Mouse (Mus musculus) embryonic facial prominence, embryonic 15.5 days (tissue): Measurements from ENCODE around the gene F5. TPM values are rescaled to one million over a fixed set of nuclear protein-coding genes. Genes with fewer than 3 reads are reported as not detected.

Source experiments
- ATAC-seq: fragments of 200-750 bp; cut with Nextera tagmentation; 2 replicates; pipeline ENCODE4 v1.8.0; 2017; ENCODE audit warnings: low read depth, moderate TSS enrichment; ENCODE audit not compliant: insufficient number of reproducible peaks, low FRiP score, low TSS enrichment
- H3K27ac ChIP-seq: fragments of 300-500 bp; sonication (generic); replicated peaks from 2 replicates; pipeline ENCODE4 v1.5.1; 2015; ENCODE audit warnings: mild to moderate bottlenecking, inconsistent platforms
- H3K27me3 ChIP-seq: fragments of 300-500 bp; sonication (generic); 2 replicates; pipeline ENCODE4 v1.6.1; 2015; ENCODE audit warnings: inconsistent platforms
- H3K36me3 ChIP-seq: fragments of 300-500 bp; sonication (generic); 2 replicates; pipeline ENCODE4 v1.6.1; 2015; ENCODE audit warnings: mild to moderate bottlenecking, inconsistent platforms
- H3K4me1 ChIP-seq: fragments of 300-500 bp; sonication (generic); 2 replicates; pipeline ENCODE4 v1.6.1; 2015; ENCODE audit warnings: inconsistent platforms
- H3K4me2 ChIP-seq: fragments of 300-500 bp; sonication (generic); replicated peaks from 2 replicates; pipeline ENCODE4 v1.6.1; 2015; ENCODE audit warnings: mild to moderate bottlenecking, inconsistent platforms
- H3K4me3 ChIP-seq: fragments of 300-500 bp; sonication (generic); replicated peaks from 2 replicates; pipeline ENCODE4 v1.5.1; 2015; ENCODE audit warnings: mild to moderate bottlenecking, inconsistent platforms
- H3K9ac ChIP-seq: fragments of 300-500 bp; sonication (generic); 2 replicates; pipeline ENCODE4 v1.6.1; 2015; ENCODE audit warnings: inconsistent platforms
- H3K9me3 ChIP-seq: fragments of 300-500 bp; sonication (generic); replicated peaks from 2 replicates; pipeline ENCODE4 v1.6.1; 2016; ENCODE audit warnings: inconsistent platforms
- WGBS: fragments of 180-500 bp; shearing (Covaris S2); methylation state at CpG from one replicate; pipeline ENCODE4 v1.1.7; 2015; 5-methylcytosine and 5-hydroxymethylcytosine counted together
- polyA plus RNA-seq: library from polyadenylated mRNA; unstranded; fragments of >200 nt; fragmentation: Nextera tagmentation; extraction: Ambion mirVana; gene quantifications from 2 replicates; pipeline ENCODE4 v1.2.1, GENCODE M21; 2015

Gene F5
- polyA plus RNA-seq, 1 experiment from 2014 or later: 0.11 TPM

DNA sequence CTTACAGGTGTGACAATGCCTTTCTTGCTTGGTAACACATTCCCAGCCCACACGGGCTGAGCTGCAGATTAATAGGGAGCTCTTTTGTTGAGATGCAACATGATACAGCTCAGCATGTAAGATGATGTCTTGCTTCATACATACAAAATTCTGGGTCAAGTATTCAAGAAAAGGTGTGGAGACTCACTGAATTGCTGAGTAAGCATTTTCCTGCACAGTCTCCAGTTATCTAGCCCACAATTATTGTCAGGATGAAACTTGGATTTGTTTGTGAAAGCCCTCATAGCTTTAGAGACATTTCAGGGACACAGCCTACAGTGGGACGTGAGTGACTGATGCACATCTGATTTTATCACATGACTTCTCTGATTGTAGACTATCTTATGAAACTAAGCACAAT is 89.9 kb downstream of the F5 start:
- Histone ChIP-seq H3K4me1 (no peaks in the 10 kb centered on the region), H3K36me3 (no peaks in the 10 kb centered on the region), H3K9me3 (no peaks in the 10 kb centered on the region), H3K4me2 (no peak overlapping the region), H3K27me3 (no peaks in the 10 kb centered on the region), H3K27ac (no peak overlapping the region), H3K9ac (no peak overlapping the region), H3K4me3 (no peak overlapping the region)
- WGBS: 65% methylated on average over 2 of the region's 2 CpGs
- ATAC-seq: no peak

DNA sequence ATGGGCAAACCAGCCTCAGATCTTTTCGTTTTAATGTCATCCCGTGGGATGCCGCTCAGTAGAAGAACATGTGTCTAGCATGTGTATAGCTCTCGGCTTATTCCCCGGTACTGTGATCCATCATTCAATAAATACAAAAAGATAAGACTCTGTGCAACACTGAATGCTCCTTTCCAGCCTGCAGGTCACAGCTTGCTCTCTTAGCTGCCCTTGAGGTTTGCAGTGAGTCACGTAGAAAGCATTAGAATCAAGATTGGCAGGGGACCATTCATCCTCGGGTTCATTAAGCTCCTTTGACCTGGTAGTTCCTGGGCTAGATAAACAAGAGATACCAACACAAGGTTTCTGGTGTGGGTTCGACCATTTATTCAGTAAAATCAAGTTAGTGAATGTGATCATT is 91.2 kb downstream of the F5 start:
- no peak overlapping the region for H3K9ac ChIP-seq
- H3K4me1 ChIP-seq: no peaks in the 10 kb centered on the region; the same call in 1 of the 2 replicates
- H3K9me3 ChIP-seq: no peaks in the 10 kb centered on the region
- no peak overlapping the region for H3K4me3 ChIP-seq
- no peak overlapping the region for H3K27ac ChIP-seq
- H3K36me3 ChIP-seq: no peaks in the 10 kb centered on the region
- H3K27me3 ChIP-seq: no peaks in the 10 kb centered on the region
- 36% methylated on average over 8 of the region's 8 CpGs for WGBS
- H3K4me2 ChIP-seq: no peak overlapping the region
- no peak for ATAC-seq

DNA sequence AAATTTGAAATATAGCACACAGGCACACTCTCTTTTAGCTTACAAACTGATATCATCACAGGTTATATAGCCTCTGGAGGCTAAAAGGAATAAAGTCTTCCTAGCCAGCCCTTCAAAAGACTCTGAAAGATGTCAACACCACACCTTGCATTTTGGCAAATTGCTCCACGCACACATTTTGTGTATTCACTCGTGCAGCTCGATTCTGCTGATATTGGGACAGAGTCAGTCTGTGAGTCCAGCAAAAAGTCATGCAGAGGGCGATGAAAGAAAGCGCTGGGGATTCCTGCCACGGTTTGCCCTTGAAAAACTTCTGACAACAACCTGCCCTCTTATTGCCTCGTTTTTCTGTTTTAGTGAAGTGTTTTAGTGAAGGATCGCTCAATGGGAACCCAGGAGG is 95.8 kb downstream of the F5 start:
- Histone ChIP-seq H3K36me3 (no peaks in the 10 kb centered on the region), H3K4me3 (no peak overlapping the region), H3K9ac (no peak overlapping the region), H3K4me2 (peak overlapping the region; percentile 79; the same call in 1 of the 2 replicates), H3K4me1 (peaks cover 8% of the 10 kb centered on the region; the same call in 1 of the 2 replicates), H3K27me3 (no peaks in the 10 kb centered on the region), H3K27ac (no peak overlapping the region), H3K9me3 (no peaks in the 10 kb centered on the region)
- 50% methylated on average over 8 of the region's 8 CpGs for WGBS
- ATAC-seq: no peak

DNA sequence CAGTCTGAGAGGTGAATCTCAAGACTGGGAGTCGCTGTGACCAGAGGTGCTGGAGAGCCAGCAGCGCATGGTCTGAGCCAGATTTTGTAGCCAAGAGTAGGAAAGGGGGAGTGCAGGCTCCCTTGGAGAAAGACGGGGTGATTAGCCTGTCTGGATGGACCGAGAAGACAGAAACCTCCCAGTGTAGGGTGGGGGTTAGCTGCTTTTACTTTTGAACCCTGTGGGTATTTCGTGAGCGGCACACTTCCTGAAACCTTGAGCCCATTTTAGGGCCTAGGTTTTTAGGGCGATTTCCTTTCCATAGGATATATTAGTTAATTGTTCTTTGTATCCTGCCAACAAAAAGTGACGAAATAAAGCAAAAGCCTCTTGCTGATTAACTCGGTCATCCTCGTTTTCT is 96.3 kb downstream of the F5 start:
- Histone ChIP-seq H3K9me3 (no peaks in the 10 kb centered on the region), H3K27ac (no peak overlapping the region; the same call in 1 of the 2 replicates), H3K4me1 (peaks cover 8% of the 10 kb centered on the region; the same call in 1 of the 2 replicates), H3K9ac (no peak overlapping the region), H3K4me3 (peak overlapping the region; percentile 83), H3K27me3 (no peaks in the 10 kb centered on the region), H3K36me3 (no peaks in the 10 kb centered on the region), H3K4me2 (peak overlapping the region; percentile 79)
- ATAC-seq: no peak
- 16% methylated on average over 10 of the region's 10 CpGs for WGBS

DNA sequence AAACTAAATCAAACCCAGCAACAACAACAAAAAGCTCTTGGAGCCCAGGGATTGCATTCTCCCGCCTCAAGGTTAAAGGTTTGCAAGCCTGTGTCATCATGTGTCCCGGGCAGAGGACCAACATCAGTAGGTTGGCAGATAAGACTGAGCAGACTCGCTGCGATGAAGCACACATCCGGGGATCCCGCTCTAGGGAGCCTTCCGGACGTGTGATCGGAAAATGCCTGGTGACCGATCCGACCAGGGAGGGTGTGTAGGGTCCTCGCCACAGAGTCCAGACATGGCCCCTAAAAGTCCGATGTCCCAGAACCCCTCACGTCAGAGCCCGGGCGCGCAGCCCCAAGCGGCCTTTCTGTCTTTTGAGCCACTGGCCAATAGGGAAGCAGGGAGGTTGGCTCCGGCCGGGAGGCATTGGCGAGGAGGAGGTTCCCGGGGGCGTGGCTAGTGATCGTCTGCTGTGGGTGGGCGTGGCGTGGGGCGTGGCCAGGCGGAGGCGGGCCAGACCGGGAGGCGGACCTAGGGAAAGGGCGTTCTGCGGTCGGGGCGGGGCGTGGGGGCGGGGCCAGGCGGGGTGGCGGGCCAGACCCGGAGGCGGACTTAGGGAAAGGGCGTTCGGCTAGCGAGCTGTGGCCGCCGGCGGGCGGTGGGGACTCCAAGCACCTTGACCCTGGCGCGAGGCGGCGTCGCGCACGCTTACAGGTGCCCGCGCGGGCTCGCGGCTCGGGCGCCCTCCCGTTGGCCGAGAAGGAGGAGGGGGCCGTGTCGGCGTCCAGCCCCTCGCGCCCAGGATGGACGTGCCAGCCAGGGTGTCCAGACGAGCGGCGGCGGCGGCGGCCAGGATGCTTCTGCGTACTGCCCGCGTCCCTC is 97.1 kb downstream of the F5 start, which contains the start of gene Slc19a2:
Slc19a2 (plus strand) TSS at position 582 of the 867 bp plus-strand sequence.
- peak within 1 kb of the TSS; percentile 83 for H3K4me3 ChIP-seq
- H3K27me3 ChIP-seq: no peaks in the 10 kb centered on the region
- H3K27ac ChIP-seq: peak within 1 kb of the TSS; percentile 73
- H3K9me3 ChIP-seq: no peaks in the 10 kb centered on the region
- peaks cover 8% of the 10 kb centered on the region; the same call in 1 of the 2 replicates for H3K4me1 ChIP-seq
- H3K36me3 ChIP-seq: no peaks in the 10 kb centered on the region
- WGBS: 2% methylated on average over 51 of the region's 79 CpGs
- peak within 1 kb of the TSS; percentile 55 for H3K9ac ChIP-seq
- H3K4me2 ChIP-seq: peak within 1 kb of the TSS; percentile 79
- ATAC-seq: peak; percentile 93

DNA sequence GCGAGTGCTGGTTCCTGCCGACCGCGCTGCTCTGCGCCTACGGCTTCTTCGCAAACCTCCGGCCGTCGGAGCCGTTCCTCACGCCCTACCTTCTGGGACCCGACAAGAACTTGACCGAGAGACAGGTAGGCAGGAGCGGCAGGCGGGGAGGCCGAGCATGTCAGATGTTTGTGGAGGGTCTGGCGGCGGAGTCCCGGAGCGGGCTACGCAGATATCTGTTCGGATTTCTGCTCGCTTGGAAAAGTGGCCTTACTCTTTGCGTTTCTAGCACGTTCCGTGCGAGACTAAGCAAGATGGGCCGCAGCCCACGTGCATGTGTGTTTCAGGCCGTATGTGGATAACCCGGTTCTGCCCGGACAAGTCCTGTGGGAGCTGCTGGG is 97.7 kb downstream of the F5 start:
- Histone ChIP-seq H3K9me3 (no peaks in the 10 kb centered on the region), H3K9ac (peak overlapping the region; percentile 55), H3K27me3 (no peaks in the 10 kb centered on the region), H3K36me3 (no peaks in the 10 kb centered on the region), H3K4me2 (peak overlapping the region; percentile 79), H3K4me3 (peak overlapping the region; percentile 83), H3K27ac (0 out of 2 replicates have a peak overlapping the region, but pooled peaks have one; percentile 44), H3K4me1 (peaks cover 8% of the 10 kb centered on the region; the same call in 1 of the 2 replicates)
- no peak; the same call in 1 of the 2 replicates for ATAC-seq
- under 1% methylated on average over 33 of the region's 33 CpGs for WGBS

DNA sequence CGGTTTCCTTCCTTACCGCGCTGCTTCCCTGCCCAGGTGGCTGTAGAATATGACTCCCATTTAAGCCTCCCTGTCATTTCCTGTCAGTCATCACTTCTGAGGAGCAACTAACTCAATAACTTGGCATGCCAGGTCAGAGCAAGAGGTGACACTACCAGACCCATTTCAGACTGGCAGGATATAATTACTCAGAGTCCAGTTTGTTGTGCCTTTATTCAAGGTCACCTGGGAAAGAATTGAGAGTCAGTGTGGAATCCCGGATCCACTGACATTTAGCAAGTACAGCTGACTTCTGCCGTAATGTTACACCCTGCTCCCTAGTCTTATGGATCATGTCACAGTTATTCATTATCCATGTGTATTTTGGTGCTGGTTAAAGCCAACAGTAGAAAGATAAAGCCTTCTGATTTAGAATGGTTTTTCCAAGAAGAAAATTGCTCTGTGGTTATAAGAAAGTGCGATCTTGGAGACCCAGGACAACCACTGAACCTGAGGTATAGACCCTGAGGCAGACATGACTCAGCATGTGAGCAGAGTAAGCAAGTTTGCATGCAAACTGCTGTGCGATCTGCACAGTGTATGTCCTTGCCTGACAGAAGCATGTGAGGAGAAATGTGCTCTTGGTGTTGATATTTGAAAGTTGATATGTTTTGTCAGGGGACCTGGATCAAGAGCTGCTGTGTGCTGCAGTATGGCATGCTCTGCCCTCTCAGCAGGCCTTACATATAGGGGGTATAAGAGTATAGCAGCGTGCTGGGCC is 98.9 kb downstream of the F5 start:
- 38% methylated on average over 8 of the region's 8 CpGs for WGBS
- Histone ChIP-seq H3K27ac (no peak overlapping the region), H3K4me1 (peaks cover 8% of the 10 kb centered on the region; the same call in 1 of the 2 replicates), H3K9ac (no peak overlapping the region), H3K4me3 (peak overlapping the region; percentile 83), H3K27me3 (no peaks in the 10 kb centered on the region), H3K36me3 (no peaks in the 10 kb centered on the region), H3K4me2 (peak overlapping the region; percentile 79), H3K9me3 (no peaks in the 10 kb centered on the region)
- ATAC-seq: no peak

DNA sequence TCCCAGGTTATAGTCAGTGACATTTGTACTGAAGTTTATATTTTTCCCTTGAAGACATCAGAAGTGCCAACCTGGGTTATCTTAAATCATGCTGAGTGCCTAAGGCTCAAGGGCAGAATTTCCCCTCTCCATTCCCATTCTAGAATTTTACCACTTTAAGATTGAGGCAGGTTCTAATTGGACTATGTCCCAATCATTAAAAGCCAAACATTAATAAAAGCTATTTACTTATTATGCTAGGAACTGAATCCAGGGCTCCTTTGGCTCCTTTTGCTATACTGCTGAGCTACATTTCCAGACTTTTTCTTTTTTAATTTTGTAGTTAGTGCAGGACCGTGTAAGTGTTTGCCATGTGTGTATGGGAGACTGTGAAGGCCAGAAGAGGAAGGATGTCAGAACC is 99.8 kb downstream of the F5 start:
- H3K9me3 ChIP-seq: no peaks in the 10 kb centered on the region
- WGBS: 84% methylated on average over 1 of the region's 1 CpGs
- no peak overlapping the region for H3K4me3 ChIP-seq

DNA sequence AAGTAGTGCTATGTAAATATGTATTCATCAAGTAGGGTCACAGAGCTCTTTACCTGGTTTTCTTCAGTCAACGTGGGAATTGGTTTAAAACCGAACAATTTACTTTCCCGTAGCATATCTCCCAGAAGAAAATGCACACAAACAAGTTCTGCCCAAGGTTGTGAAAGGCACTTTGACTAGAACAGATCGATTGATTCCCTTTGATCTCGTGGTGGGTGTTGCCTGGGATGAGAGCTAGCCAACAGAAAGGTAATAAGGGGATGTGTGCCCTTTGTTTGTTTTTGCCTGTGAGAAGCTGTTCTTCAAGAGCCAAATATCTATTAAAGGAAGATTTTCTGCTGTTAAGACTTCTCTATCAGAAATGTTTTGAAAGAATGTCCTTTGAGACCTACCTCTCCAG is 100.9 kb downstream of the F5 start:
- WGBS: 67% methylated on average over 5 of the region's 5 CpGs
- no peak overlapping the region for H3K27ac ChIP-seq
- H3K4me3 ChIP-seq: no peak overlapping the region
- H3K4me2 ChIP-seq: no peak overlapping the region
- no peaks in the 10 kb centered on the region for H3K27me3 ChIP-seq
- H3K4me1 ChIP-seq: peaks cover 8% of the 10 kb centered on the region; the same call in 1 of the 2 replicates
- no peaks in the 10 kb centered on the region for H3K9me3 ChIP-seq
- ATAC-seq: no peak
- no peak overlapping the region for H3K9ac ChIP-seq
- peaks cover 8% of the 10 kb centered on the region for H3K36me3 ChIP-seq

More for the DNA sequence above, 99.8 kb downstream of the F5 start:
- no peak overlapping the region for H3K27ac ChIP-seq
- no peak for ATAC-seq
- H3K4me2 ChIP-seq: no peak overlapping the region
- no peak overlapping the region for H3K9ac ChIP-seq
- H3K4me1 ChIP-seq: peaks cover 8% of the 10 kb centered on the region; the same call in 1 of the 2 replicates
- H3K36me3 ChIP-seq: no peaks in the 10 kb centered on the region
- no peaks in the 10 kb centered on the region for H3K27me3 ChIP-seq

DNA sequence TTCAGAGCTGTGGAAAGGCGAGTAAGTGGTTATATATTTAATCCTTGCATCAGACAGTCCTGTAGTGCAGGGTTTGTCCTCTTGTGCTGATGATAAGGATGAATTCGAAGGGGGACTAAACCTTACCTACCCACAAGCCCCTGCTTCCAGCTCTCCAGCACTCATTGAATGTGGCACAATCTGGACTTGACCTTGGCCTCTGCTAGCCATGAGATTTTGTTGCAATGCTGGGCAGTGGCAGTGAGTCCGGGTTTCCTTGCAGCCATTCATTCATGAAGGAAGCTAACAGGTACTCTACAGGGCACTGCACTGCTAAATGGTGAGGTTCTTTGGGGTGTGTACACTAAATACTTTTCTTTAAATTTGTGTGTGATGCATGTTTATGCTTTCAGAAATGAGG is 103.2 kb downstream of the F5 start:
- Histone ChIP-seq H3K27ac (no peak overlapping the region), H3K9me3 (no peaks in the 10 kb centered on the region), H3K9ac (no peak overlapping the region), H3K36me3 (peaks cover 8% of the 10 kb centered on the region), H3K4me3 (no peak overlapping the region), H3K27me3 (no peaks in the 10 kb centered on the region), H3K4me2 (no peak overlapping the region), H3K4me1 (peaks cover 4% of the 10 kb centered on the region; the same call in 1 of the 2 replicates)
- no peak for ATAC-seq
- WGBS: 76% methylated on average over 3 of the region's 3 CpGs
